ENCODE assay signal across 8 mouse cellular contexts in genomic region chr8:120285033-120285432, GRCm38 (mm10). TPM values are rescaled to one million over a fixed set of nuclear protein-coding genes. Genes with fewer than 3 reads are reported as not detected.
DNase-seq lines count a peak whose midpoint lies in the region; ATAC-seq and TF ChIP-seq lines count a peak whose summit lies in the region.

No protein-coding gene starts in this region.

- no peaks in the 10 kb centered on the region; the same call in 1 of the 2 replicates for H3K27me3 ChIP-seq in heart, embryonic 14.5 days (ENCODE audit: control insufficient read depth, insufficient read depth, low read length)
- H3K27me3 ChIP-seq in liver, embryonic 11.5 days (replicated peaks; ENCODE audit: control insufficient read depth, insufficient read depth, low read length), result no peaks in the 10 kb centered on the region
- peaks cover 4% of the 10 kb centered on the region; the same call in 1 of the 2 replicates for H3K27me3 ChIP-seq in midbrain, postnatal 0 days (ENCODE audit: insufficient read depth, low read length)

- WGBS in heart, embryonic 14.5 days, result 30% methylated on average over 3 of the region's 3 CpGs
- 26% methylated on average over 3 of the region's 3 CpGs for WGBS in liver, embryonic 11.5 days
- WGBS in midbrain, postnatal 0 days, result 52% methylated on average over 3 of the region's 3 CpGs

- ATAC-seq in heart, embryonic 14.5 days (ENCODE audit: insufficient number of reproducible peaks, insufficient read depth, low FRiP score, low read depth), result 0 out of 2 replicates have a peak, but pooled peaks have one; percentile 17
- peak; percentile 84 for ATAC-seq in granulocyte monocyte progenitor cell, adult 5-6 weeks (replicated peaks; ENCODE audit: poor library complexity, severe bottlenecking)
- peak; percentile 33 for ATAC-seq in liver, embryonic 11.5 days (replicated peaks; ENCODE audit: low FRiP score)
- ATAC-seq in midbrain, postnatal 0 days (ENCODE audit: low FRiP score), result no peak

- 0 out of 4 replicates have a peak overlapping the region, but pooled peaks of 1 of the 2 experiments have one; percentile 42 for H3K27ac ChIP-seq in heart, embryonic 14.5 days (replicated peaks in 1 of 2; ENCODE audit: control insufficient read depth in 1 of 2, insufficient read depth in 1 of 2, low read depth in 2 of 2, low read length in 2 of 2)
- peak overlapping the region; percentile 55 for H3K27ac ChIP-seq in liver, embryonic 11.5 days (ENCODE audit: low read depth, low read length)
- 0 out of 2 replicates have a peak overlapping the region, but pooled peaks have one; percentile 27 for H3K27ac ChIP-seq in midbrain, postnatal 0 days (ENCODE audit: low read depth, low read length)

- no peak overlapping the region for H3K4me3 ChIP-seq in heart, embryonic 14.5 days (ENCODE audit: control insufficient read depth in 1 of 2, insufficient read depth in 1 of 2, low read depth in 1 of 2, low read length in 2 of 2)
- no peak overlapping the region for H3K4me3 ChIP-seq in liver, embryonic 11.5 days (ENCODE audit: low read depth, low read length)
- H3K4me3 ChIP-seq in midbrain, postnatal 0 days (ENCODE audit: low read depth, low read length), result no peak overlapping the region

- no peaks in the 10 kb centered on the region for H3K9me3 ChIP-seq in heart, embryonic 14.5 days (ENCODE audit: control insufficient read depth, low read length)
- no peaks in the 10 kb centered on the region for H3K9me3 ChIP-seq in liver, embryonic 11.5 days (ENCODE audit: control insufficient read depth, low read length)
- H3K9me3 ChIP-seq in midbrain, postnatal 0 days (ENCODE audit: low read length), result no peaks in the 10 kb centered on the region

- no peak for TF ChIP-seq CTCF in midbrain, postnatal 0 days (IDR thresholded peaks at IDR 0.05)

- DNase-seq in heart, postnatal 36 days, result no peak
- DNase-seq in liver, embryonic 11.5 days (ENCODE audit: low spot score), result no peak
- no peak for DNase-seq in midbrain, postnatal 0 days (ENCODE audit: low spot score)
- no peak for DNase-seq in spleen, postnatal 14 days (ENCODE audit: low spot score in 2 of 2)
- DNase-seq in left cerebral cortex, postnatal 4 days, result no peak
- no peak for DNase-seq in cerebellum, adult 18-20 months

- intact Hi-C loops in heart, postnatal 36 days (cut with DNase I), result no loop called here
- intact Hi-C loops in left cerebral cortex, postnatal 4 days (cut with DNase I), result loop anchor here (10.0 kb wide), 1 partner anchor 250 kb away; no protein-coding TSS in a partner anchor

- H3K9ac ChIP-seq in heart, embryonic 14.5 days (ENCODE audit: low read length), result no peak overlapping the region; the same call in 1 of the 2 replicates
- H3K9ac ChIP-seq in liver, embryonic 11.5 days (ENCODE audit: low read depth, low read length), result peak overlapping the region; percentile 37; the same call in 1 of the 2 replicates
- no peak overlapping the region for H3K9ac ChIP-seq in midbrain, postnatal 0 days (replicated peaks; ENCODE audit: low read length, poor library complexity, severe bottlenecking)

- H3K4me1 ChIP-seq in heart, embryonic 14.5 days (ENCODE audit: control insufficient read depth in 2 of 2, insufficient read depth in 2 of 2, low read length in 2 of 2), result peaks cover 38 to 46% of the 10 kb centered on the region in 2 experiments
- H3K4me1 ChIP-seq in liver, embryonic 11.5 days (replicated peaks; ENCODE audit: control insufficient read depth, insufficient read depth, low read length), result peaks cover 56% of the 10 kb centered on the region
- H3K4me1 ChIP-seq in midbrain, postnatal 0 days (ENCODE audit: insufficient read depth, low read length), result peaks cover 28% of the 10 kb centered on the region; the same call in 1 of the 2 replicates

- H3K36me3 ChIP-seq in heart, embryonic 14.5 days (ENCODE audit: control insufficient read depth, insufficient read depth, low read length), result no peaks in the 10 kb centered on the region
- H3K36me3 ChIP-seq in liver, embryonic 11.5 days (ENCODE audit: control insufficient read depth, insufficient read depth, low read length), result no peaks in the 10 kb centered on the region
- H3K36me3 ChIP-seq in midbrain, postnatal 0 days (ENCODE audit: insufficient read depth, low read length), result no peaks in the 10 kb centered on the region

- no peak overlapping the region for H3K4me2 ChIP-seq in heart, embryonic 14.5 days (ENCODE audit: low read length)
- no peak overlapping the region; the same call in 1 of the 2 replicates for H3K4me2 ChIP-seq in liver, embryonic 11.5 days
- H3K4me2 ChIP-seq in midbrain, postnatal 0 days (ENCODE audit: low read depth, low read length, poor library complexity, severe bottlenecking), result no peak overlapping the region

RNA-seq across cellular contexts. Expression of gene Gse1, which starts 56.8 kb away (rescaled TPM):
- 12.0 and 12.2 TPM in 2 replicates for polyA plus RNA-seq in heart, embryonic 14.5 days (2014; fragmentation: Nextera tagmentation; extraction: Ambion mirVana)
- 10 to 100 TPM; 21.2 to 26.6 TPM for total RNA-seq in heart, postnatal 36 days (2021)
- total RNA-seq in granulocyte monocyte progenitor cell, adult 5-6 weeks (2014; fragmentation: Nextera tagmentation), result 32.7 and 40.9 TPM in 2 replicates
- total RNA-seq in granulocyte monocyte progenitor cell, adult 5-6 weeks (2017), result 6.9 and 8.4 TPM in 2 replicates
- polyA plus RNA-seq in liver, embryonic 11.5 days (2014; fragmentation: Nextera tagmentation; extraction: Ambion mirVana), result 23.1 and 25.3 TPM in 2 replicates
- total RNA-seq in midbrain, postnatal 0 days (2014; rRNA removed), result 47.3 and 51.3 TPM in 2 replicates
- 9.9 and 12.4 TPM in 2 replicates for polyA plus RNA-seq in midbrain, postnatal 0 days (2015; fragmentation: Nextera tagmentation; extraction: Ambion mirVana)
- total RNA-seq in left cerebral cortex, postnatal 4 days (2021), result 10 to 100 TPM; 57.4 to 59.3 TPM
